Mouse (Mus musculus): ENCODE measurements around the gene Pde8b. TPM values are rescaled to one million over a fixed set of nuclear protein-coding genes. Genes with fewer than 3 reads are reported as not detected.

The Pde8b gene
- polyA plus RNA-seq, 1 experiment from 2014 or later, result 12.1 TPM

GRCm38 (mm10) chr13:95032127-95032831, 217.9 kb downstream of the Pde8b start:
- Histone ChIP-seq H3K36me3 (ENCODE audit: insufficient read depth, low read length) (no peaks in the 10 kb centered on the region), H3K27ac (0 out of 2 replicates have a peak overlapping the region, but pooled peaks have one; percentile 2), H3K4me3 (replicated peaks; ENCODE audit: low read depth, low read length) (no peak overlapping the region), H3K4me1 (replicated peaks; ENCODE audit: insufficient read depth, low read length) (no peaks in the 10 kb centered on the region), H3K4me2 (ENCODE audit: low read length) (no peak overlapping the region), H3K27me3 (ENCODE audit: insufficient read depth, low read length) (no peaks in the 10 kb centered on the region), H3K9me3 (replicated peaks; ENCODE audit: low read length) (no peaks in the 10 kb centered on the region), H3K9ac (ENCODE audit: low read depth, low read length) (no peak overlapping the region)
- no peak for TF ChIP-seq CTCF (IDR thresholded peaks at IDR 0.05; ENCODE audit: low read depth)
- DNase-seq (ENCODE audit: low spot score), result no peak
- 44% methylated on average over 17 of the region's 17 CpGs for WGBS
- no peak for ATAC-seq (replicated peaks; ENCODE audit: low FRiP score, low read depth)

GRCm38 (mm10) chr13:95030828-95031227, 219.3 kb downstream of the Pde8b start:
- Histone ChIP-seq H3K4me3 (replicated peaks; ENCODE audit: low read depth, low read length) (no peak overlapping the region), H3K4me1 (replicated peaks; ENCODE audit: insufficient read depth, low read length) (no peaks in the 10 kb centered on the region), H3K9me3 (replicated peaks; ENCODE audit: low read length) (no peaks in the 10 kb centered on the region), H3K4me2 (ENCODE audit: low read length) (no peak overlapping the region), H3K36me3 (ENCODE audit: insufficient read depth, low read length) (no peaks in the 10 kb centered on the region), H3K27ac (no peak overlapping the region), H3K27me3 (ENCODE audit: insufficient read depth, low read length) (no peaks in the 10 kb centered on the region), H3K9ac (ENCODE audit: low read depth, low read length) (no peak overlapping the region)
- no peak for TF ChIP-seq CTCF (IDR thresholded peaks at IDR 0.05; ENCODE audit: low read depth)
- no peak for DNase-seq (ENCODE audit: low spot score)
- no peak for ATAC-seq (replicated peaks; ENCODE audit: low FRiP score, low read depth)
- 91% methylated on average over 6 of the region's 6 CpGs for WGBS

- Histone ChIP-seq H3K9me3 (replicated peaks; ENCODE audit: low read length) (no peaks in the 10 kb centered on the region), H3K9ac (ENCODE audit: low read depth, low read length) (no peak overlapping the region), H3K36me3 (ENCODE audit: insufficient read depth, low read length) (0 out of 2 replicates have a peak, but pooled peaks cover 8% of the 10 kb centered on the region), H3K4me1 (replicated peaks; ENCODE audit: insufficient read depth, low read length) (0 out of 2 replicates have a peak, but pooled peaks cover 3% of the 10 kb centered on the region), H3K27me3 (ENCODE audit: insufficient read depth, low read length) (no peaks in the 10 kb centered on the region), H3K27ac (no peak overlapping the region), H3K4me2 (ENCODE audit: low read length) (no peak overlapping the region), H3K4me3 (replicated peaks; ENCODE audit: low read depth, low read length) (no peak overlapping the region)
- DNase-seq (ENCODE audit: low spot score), result no peak
- ATAC-seq (replicated peaks; ENCODE audit: low FRiP score, low read depth), result no peak
- 90% methylated on average over 6 of the region's 6 CpGs for WGBS
- no peak for TF ChIP-seq CTCF (IDR thresholded peaks at IDR 0.05; ENCODE audit: low read depth)
Measured at GRCm38 (mm10) chr13:95020216-95020615, 229.9 kb downstream of the Pde8b start.

GRCm38 (mm10) chr13:95019345-95019744, 230.8 kb downstream of the Pde8b start:
- H3K4me2 ChIP-seq (ENCODE audit: low read length), result no peak overlapping the region
- TF ChIP-seq CTCF (IDR thresholded peaks at IDR 0.05; ENCODE audit: low read depth), result no peak
- H3K4me1 ChIP-seq (replicated peaks; ENCODE audit: insufficient read depth, low read length), result 0 out of 2 replicates have a peak, but pooled peaks cover 3% of the 10 kb centered on the region
- no peak overlapping the region for H3K4me3 ChIP-seq (replicated peaks; ENCODE audit: low read depth, low read length)
- peak overlapping the region; percentile 27; the same call in 1 of the 2 replicates for H3K27ac ChIP-seq
- H3K9ac ChIP-seq (ENCODE audit: low read depth, low read length), result no peak overlapping the region
- ATAC-seq (replicated peaks; ENCODE audit: low FRiP score, low read depth), result no peak
- H3K27me3 ChIP-seq (ENCODE audit: insufficient read depth, low read length), result no peaks in the 10 kb centered on the region
- DNase-seq (ENCODE audit: low spot score), result no peak
- 0 out of 2 replicates have a peak, but pooled peaks cover 8% of the 10 kb centered on the region for H3K36me3 ChIP-seq (ENCODE audit: insufficient read depth, low read length)
- H3K9me3 ChIP-seq (replicated peaks; ENCODE audit: low read length), result no peaks in the 10 kb centered on the region
- WGBS, result 74% methylated on average over 6 of the region's 6 CpGs

GRCm38 (mm10) chr13:95017916-95018315, 232.2 kb downstream of the Pde8b start:
- ATAC-seq (replicated peaks; ENCODE audit: low FRiP score, low read depth) (peak; percentile 56; the same call in 1 of the 2 replicates), DNase-seq (ENCODE audit: low spot score) (peak; percentile 88)
- Histone ChIP-seq H3K4me1 (replicated peaks; ENCODE audit: insufficient read depth, low read length) (0 out of 2 replicates have a peak, but pooled peaks cover 3% of the 10 kb centered on the region), H3K36me3 (ENCODE audit: insufficient read depth, low read length) (no peaks in the 10 kb centered on the region), H3K4me2 (ENCODE audit: low read length) (no peak overlapping the region), H3K4me3 (replicated peaks; ENCODE audit: low read depth, low read length) (no peak overlapping the region), H3K27ac (0 out of 2 replicates have a peak overlapping the region, but pooled peaks have one; percentile 13), H3K27me3 (ENCODE audit: insufficient read depth, low read length) (no peaks in the 10 kb centered on the region), H3K9ac (ENCODE audit: low read depth, low read length) (no peak overlapping the region), H3K9me3 (replicated peaks; ENCODE audit: low read length) (no peaks in the 10 kb centered on the region)
- TF ChIP-seq CTCF (IDR thresholded peaks at IDR 0.05; ENCODE audit: low read depth), result peak; percentile 90
- 7% methylated on average over 9 of the region's 9 CpGs for WGBS

GRCm38 (mm10) chr13:95017278-95017677, 232.9 kb downstream of the Pde8b start:
- no peaks in the 10 kb centered on the region for H3K9me3 ChIP-seq (replicated peaks; ENCODE audit: low read length)
- WGBS, result 86% methylated on average over 6 of the region's 6 CpGs
- no peaks in the 10 kb centered on the region for H3K36me3 ChIP-seq (ENCODE audit: insufficient read depth, low read length)
- no peaks in the 10 kb centered on the region for H3K27me3 ChIP-seq (ENCODE audit: insufficient read depth, low read length)
- H3K27ac ChIP-seq, result no peak overlapping the region
- ATAC-seq (replicated peaks; ENCODE audit: low FRiP score, low read depth) (no peak), DNase-seq (ENCODE audit: low spot score) (no peak)
- TF ChIP-seq CTCF (IDR thresholded peaks at IDR 0.05; ENCODE audit: low read depth), result no peak
- H3K4me2 ChIP-seq (ENCODE audit: low read length), result no peak overlapping the region
- H3K4me3 ChIP-seq (replicated peaks; ENCODE audit: low read depth, low read length), result no peak overlapping the region
- H3K9ac ChIP-seq (ENCODE audit: low read depth, low read length), result no peak overlapping the region
- H3K4me1 ChIP-seq (replicated peaks; ENCODE audit: insufficient read depth, low read length), result 0 out of 2 replicates have a peak, but pooled peaks cover 3% of the 10 kb centered on the region
